Mouse (Mus musculus) cerebellum, adult 9-10 months (tissue): Measurements from ENCODE around the gene Dennd5a.

Experiments used
- DNase-seq: peaks from one replicate; pipeline ENCODE4 v3.0.0; 2022

Gene Dennd5a

GRCm38 (mm10) chr7:109959716-109960612, at the start of gene Dennd5a:
Gene Dennd5a (minus strand): TSS chr7:109960470.
- peak; percentile 82 for DNase-seq

DNA sequence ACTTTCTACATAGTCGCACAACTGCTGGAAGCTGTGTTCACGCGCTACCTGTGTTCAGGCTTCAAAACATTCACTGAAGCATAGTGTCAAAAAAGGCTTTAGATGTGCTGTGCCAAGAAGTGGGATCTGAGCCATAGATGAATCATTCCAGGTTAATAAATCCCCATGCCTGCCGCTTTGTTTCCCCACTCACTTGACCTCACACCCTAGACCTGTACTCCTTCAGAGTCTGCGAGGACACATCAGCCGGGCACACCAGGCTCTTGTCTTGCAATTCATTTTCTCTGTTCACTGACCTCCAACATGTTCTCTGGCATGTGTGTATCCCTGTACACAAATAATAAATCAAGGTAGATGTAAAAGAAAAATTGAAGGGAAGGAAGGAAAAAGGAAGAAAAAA, 48.8 kb upstream of the Dennd5a start:
- no peak for DNase-seq

GRCm38 (mm10) chr7:110008513-110008912, 48.2 kb upstream of the Dennd5a start:
- DNase-seq = no peak

DNA sequence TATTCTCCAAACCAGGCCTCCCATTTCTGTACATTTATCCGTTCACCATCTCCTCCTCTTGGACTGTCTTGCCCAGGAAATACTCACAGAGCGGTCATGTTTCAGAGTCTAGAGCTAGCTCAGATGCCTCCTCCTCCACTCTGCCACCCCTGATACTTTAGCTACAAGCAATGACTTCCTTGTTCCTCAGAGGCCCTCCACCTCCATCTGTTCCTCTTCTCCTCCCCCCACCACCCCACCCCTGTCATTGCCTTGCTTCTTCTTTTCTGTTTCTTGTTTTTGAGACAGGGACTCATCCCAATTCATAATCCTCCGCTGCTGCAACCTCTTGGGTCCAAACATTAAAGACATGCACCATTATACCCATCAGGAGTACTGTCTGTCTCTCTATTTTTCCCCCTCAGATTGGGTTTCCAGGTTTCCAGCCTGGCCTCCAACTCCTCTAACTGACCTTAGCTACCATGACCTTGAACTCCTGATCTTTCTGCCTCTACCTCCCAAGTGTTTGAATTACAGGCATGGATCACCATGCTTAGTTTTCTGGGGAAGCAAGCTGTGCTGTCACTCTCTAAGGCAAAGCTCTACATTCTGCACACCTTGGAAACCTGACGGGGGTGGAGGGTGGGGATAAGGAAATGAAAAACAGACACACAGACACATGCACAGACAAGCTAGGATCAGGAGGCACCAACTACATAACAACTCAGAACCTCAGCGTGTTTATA, 46.4 kb upstream of the Dennd5a start:
- no peak for DNase-seq

DNA sequence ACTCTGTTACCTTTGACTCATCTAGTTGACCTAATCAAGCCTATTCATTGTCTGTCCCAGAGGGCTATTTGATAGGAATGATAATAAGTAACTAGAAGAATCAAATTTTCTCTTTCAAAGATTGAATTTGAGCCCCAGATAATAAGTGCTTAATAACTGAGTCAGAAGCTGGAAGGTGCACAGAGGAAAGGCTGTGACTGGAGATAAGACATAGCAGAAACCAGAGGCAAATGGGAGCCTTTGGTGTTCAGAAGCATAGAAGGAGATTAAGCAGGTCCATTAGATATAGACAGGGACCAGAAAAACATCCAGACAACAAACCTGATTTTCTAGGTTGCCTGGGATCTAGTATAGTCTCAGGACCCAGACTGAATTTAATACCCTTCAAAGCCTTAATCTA, 45.7 kb upstream of the Dennd5a start:
- DNase-seq = no peak

DNA sequence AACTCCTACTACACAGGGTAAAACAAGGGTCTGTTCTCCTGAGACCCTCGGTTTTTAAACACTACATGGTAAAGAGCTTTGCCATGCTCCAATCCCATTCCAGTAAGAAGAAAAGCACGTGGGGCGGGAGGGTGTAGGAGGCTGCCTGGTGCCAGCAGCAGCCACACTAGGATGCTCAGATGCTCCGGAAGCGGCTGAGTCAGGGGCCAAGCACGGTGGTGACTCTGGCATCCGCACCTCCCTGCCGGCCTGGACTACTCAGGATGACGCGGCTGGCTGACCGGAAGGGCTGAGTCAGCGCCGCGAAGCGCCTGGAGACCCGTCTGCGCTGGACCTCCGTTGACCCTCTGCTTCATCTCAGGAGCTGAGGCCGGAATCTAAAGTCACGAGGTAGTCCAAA, 42.7 kb upstream of the Dennd5a start:
- peak; percentile 70 for DNase-seq

GRCm38 (mm10) chr7:110002092-110002491, 41.8 kb upstream of the Dennd5a start:
- DNase-seq = no peak

DNA sequence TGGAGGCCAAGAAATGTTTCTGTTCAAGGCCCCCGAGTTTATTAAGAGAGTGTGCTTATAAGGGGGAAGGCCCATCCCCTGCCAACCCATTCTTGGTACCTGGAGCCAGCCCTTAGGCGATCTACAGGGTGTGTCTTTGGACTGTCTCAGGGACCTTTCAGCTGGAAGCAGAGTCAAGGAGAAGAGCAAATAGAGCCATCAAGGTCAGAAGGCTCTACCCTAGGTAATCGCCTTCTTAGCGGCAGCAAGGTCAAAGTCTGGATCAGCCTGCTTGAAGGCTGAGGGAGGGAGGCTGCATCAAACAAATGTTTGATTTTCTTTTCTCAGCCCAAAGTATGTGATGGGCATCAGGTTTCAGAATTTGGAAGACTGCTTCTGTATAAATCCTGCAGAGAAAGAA, 38.1 kb upstream of the Dennd5a start:
- DNase-seq = no peak

DNA sequence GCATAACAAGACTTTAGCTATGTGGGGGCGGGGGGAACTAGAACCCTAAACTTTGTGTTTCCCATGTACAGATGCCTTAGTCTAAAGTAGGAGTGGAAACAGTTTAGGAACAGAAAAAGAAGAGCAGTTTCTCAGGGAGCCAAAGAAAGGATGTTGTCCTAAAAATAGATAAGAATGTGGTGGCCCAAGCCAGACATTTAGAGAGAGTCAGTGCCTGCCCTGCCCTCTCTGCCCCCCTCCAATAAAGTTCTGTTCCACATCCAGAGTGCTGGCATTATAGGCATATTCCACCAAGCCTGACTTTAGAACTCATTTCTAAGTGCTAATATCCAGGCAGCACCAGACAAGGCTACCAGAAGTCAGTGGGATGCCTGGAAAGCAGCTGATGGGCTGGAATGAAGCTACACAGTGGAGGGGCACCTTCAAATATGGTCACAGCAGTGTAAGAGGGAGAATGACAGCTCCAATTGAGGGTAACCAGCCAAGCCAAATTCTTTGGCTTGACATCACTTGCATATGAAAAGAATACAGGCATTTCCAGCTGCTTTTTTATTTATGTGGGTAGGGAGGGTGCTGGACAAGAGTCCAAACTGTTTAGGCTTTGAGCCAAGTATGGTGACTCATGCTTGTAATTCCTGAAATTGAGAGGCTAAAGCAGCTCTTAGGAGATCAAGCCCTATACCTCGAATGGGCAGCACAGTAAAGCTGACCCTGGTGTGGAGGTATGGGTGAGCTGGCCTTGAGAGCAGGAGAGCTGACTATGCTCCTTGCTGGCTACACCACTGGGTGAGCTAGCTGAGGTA, 33.1 kb upstream of the Dennd5a start:
- peak; percentile 56 for DNase-seq

DNA sequence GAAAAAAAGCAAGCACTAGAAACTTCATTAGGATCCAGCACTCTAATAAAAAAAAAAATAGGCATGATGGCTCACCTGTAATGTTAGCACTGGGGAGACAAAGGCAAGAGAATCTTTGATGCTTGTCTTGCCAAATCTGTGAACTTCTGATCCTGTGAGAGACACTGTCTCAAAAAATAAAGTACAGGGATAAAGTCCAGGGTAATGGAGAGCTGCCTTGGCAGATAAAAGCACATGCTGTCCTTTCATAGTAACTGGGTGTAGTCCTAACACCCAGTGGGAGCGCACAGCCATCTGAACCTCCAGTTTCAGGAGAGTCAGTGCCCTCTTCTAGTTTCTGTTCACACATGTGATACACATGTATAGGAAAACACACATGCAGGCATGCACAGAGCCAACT, 31.0 kb upstream of the Dennd5a start:
- no peak for DNase-seq

GRCm38 (mm10) chr7:109986775-109987174, 26.5 kb upstream of the Dennd5a start, which contains the start of gene Tmem41b:
Gene Tmem41b (minus strand): TSS chr7:109986929.
- DNase-seq = peak; percentile 68

DNA sequence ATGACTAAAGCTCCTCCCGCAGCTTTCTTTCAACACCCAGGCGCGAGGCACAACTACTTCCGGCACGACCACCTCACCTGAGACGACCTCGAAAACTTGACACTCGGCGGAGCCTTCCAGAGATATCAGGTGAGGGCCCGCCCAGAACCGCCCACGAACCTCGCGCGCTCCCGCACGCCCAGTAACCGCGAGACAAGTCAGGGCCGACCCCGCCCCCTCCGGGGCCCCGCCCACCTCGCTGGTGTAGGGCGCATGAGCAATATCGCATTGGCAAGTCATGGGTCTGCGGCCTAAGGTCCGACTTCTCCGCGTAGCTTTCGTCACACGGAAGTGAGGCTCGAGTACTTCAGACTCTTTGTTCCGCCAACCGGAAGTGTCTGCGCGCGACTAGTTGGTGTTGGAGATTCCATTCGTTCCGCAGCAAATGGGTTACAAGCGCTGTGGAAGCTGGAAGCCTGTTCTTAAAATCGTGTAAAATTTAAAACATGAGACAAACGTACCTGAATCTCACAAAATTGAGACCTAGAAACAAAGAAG, 25.9 kb upstream of the Dennd5a start:
- peak; percentile 100 for DNase-seq

- DNase-seq = no peak
Measured at GRCm38 (mm10) chr7:109985661-109986132, 25.4 kb upstream of the Dennd5a start.

DNA sequence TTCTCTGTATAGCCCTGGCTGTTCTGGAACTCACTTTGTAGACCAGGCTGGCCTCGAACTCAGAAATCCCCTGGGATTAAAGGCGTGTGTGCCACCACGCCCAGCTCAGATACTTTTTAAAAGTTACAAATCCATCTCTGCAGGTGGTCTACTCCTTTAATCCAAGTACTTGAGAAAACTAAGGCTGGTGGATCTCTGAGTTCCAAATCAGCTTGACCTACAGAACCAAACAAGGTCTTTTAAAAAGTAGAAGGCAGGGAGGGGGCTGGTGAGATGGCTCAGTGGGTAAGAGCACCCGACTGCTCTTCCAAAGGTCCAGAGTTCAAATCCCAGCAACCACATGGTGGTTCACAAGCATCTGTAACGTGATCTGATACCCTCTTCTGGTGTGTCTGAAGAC, 24.3 kb upstream of the Dennd5a start:
- DNase-seq = peak; percentile 40

- DNase-seq = peak; percentile 57
Measured at GRCm38 (mm10) chr7:109977131-109977530, 16.9 kb upstream of the Dennd5a start.

DNA sequence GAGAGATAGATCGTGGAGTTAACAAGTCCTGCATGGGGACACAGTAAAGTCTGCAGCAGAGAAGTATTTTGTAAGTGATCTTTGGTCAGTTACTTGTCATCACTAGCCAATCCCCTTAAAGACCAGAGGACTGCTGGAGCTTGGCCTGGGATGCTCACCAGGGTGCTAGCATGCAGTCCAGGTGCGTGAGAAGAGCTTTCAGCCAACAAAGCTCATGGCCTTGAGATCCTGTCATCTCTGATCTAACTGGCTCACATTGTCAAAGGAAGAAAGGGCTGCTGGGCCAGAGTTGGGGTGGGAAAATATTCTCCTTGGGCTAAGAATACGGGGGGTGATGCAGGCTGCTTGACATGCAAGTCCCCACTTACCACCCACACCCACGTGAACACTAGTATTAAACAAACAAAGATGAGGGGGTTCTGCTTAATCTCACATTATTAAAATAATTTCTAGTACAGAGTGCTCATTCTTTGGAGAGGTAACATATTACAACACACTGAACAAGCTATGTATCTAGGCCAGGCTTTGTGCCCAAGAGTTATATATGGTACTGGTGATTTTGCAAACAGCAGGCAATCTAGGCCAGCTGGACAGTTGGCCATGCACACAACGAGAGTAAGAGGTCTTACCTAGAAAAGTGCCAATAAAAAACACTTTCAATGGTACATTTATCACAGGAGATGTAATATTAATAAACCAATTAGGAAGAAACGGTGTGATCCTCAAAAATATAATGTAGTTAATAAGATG, 15.9 kb upstream of the Dennd5a start:
- peak; percentile 81 for DNase-seq

GRCm38 (mm10) chr7:109969542-109969941, 9.3 kb upstream of the Dennd5a start:
- no peak for DNase-seq

GRCm38 (mm10) chr7:109968924-109969450, 8.7 kb upstream of the Dennd5a start:
- DNase-seq = peak; percentile 82

DNA sequence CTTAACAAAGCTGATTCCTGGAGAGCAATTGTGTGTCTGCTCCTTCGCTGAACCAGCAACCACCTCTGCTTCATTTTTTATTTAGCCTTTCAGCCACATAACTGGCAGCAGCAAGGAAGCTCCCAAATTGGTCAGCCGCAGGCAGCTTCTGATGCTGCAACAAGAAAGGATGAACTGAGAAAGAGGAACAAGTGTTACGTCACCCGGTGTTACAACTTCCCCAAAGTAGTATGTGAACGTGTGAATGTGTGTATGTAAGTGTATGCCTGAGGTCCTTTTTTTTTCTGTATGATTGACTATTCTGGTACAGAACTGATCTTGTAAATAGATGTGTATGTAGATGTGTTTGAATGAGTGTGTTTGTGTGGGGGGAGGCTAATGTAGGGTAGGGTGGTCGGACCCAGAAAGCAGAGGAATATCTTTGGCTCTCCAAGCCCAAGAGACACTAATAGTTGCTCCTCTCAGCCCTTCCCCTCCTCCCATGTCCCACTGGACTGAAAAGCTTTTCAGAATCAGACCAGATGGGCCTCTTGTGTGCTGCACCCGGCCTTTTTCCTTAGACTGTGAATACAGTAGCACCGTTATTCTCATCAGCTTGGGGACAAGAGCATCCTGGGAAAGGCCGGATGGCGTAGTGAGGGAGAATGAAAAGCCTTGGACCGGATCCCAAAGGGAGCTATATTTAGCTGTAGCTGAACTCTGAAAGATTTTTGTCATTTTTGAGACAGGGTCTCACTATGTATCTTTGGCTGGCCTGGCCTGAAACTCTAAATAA, 7.7 kb upstream of the Dennd5a start:
- DNase-seq = peak; percentile 63

GRCm38 (mm10) chr7:109965658-109966057, 5.4 kb upstream of the Dennd5a start:
- DNase-seq = no peak

- DNase-seq = no peak
Measured at GRCm38 (mm10) chr7:109963707-109964106, 3.4 kb upstream of the Dennd5a start.
